Mouse (Mus musculus): ENCODE measurements around the gene 2310033P09Rik. TPM values are rescaled to one million over a fixed set of nuclear protein-coding genes. Genes with fewer than 3 reads are reported as not detected.

Gene 2310033P09Rik
- total and polyA plus RNA-seq, 2 experiments, result 2.6 to 9.2 TPM

DNA sequence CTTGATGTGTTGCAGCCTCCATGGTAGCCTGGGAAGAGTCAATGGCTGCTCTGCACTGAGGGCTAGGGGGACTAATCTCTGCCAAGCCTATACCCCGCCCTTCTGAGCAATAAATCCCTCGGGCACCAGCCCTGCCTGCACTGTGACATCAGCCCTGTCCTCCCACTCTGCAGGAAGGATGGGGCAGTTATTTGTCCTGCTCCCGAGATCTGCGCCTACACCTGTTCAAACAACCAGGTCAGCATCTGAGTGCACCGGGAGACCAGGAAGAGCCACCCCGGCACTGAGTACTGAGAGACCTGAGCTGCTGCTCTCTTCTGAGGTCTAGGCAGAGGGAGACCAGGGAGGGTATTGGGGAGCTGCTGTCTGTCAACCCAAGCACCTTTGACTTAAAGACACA is 20.4 kb upstream of the 2310033P09Rik start:
- H3K27ac ChIP-seq (replicated peaks; ENCODE audit: insufficient read depth, low read depth, low read length), result no peak overlapping the region
- TF ChIP-seq CTCF (IDR thresholded peaks at IDR 0.05; ENCODE audit: low read depth, low read length) (no peak), POLR2A (IDR thresholded peaks at IDR 0.05; ENCODE audit: extremely low read depth, insufficient read depth, low read length) (no peak)
- H3K79me2 ChIP-seq (ENCODE audit: control insufficient read depth, insufficient read depth, low read length), result peaks cover 11% of the 10 kb centered on the region; the same call in 1 of the 2 replicates
- no peak overlapping the region for H3K9ac ChIP-seq (ENCODE audit: low read depth, low read length)
- peaks cover 4% of the 10 kb centered on the region; the same call in 1 of the 2 replicates for H3K4me1 ChIP-seq (ENCODE audit: control insufficient read depth, insufficient read depth, low read length)
- H3K36me3 ChIP-seq (ENCODE audit: control insufficient read depth, insufficient read depth, low read length), result no peaks in the 10 kb centered on the region; the same call in 1 of the 2 replicates
- H3K27me3 ChIP-seq (ENCODE audit: control insufficient read depth, insufficient read depth, low read length), result no peaks in the 10 kb centered on the region
- 56% methylated on average over 6 of the region's 6 CpGs for WGBS
- no peak overlapping the region for H3K4me3 ChIP-seq (ENCODE audit: insufficient read depth, low read depth, low read length)
- no peak for DNase-seq (ENCODE audit: extremely low read depth, low read depth, low spot score)

DNA sequence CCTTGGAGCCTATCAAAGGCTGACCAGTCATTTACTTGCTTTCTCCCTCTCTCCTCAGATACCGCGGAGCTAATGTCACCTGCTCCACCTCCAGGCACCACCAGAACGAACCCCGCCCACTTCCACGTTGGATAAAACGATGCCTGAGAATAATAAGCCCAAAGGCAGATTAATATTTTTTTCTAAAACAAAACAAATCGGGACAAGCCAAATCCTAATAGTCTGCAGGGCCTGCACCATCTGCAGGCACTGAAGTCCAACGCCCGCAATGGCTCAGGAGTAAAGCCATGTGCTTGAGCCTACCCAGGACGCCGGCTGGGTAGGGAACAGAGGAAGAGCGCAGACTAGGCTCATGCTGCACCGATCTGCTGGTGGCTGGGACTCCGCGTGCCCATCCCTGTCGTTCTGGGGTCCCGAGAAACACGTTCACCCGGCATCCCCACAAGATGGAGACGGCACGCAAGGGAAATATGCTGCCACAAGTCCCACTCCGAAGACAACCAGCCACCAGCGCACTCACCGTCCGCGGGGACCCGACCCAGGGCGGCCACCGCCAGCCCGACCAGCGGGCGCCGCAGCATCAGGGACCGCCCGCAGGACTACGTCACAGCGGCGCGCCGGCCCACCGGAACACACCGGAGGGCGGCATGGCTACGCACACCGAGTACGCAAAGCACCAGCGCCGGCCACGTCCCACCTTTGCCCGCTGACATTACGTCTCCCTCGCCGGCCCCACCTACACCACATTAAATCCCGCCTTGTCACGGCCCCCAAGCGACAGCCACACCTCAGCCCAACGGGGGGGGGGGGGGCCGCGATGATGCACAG is 16.7 kb upstream of the 2310033P09Rik start:
- WGBS, result under 1% methylated on average over 58 of the region's 59 CpGs
- peak; percentile 87 for DNase-seq (ENCODE audit: extremely low read depth, low read depth, low spot score)
- Histone ChIP-seq H3K9ac (ENCODE audit: low read depth, low read length) (peak overlapping the region; percentile 76), H3K79me2 (ENCODE audit: control insufficient read depth, insufficient read depth, low read length) (peaks cover 11% of the 10 kb centered on the region; the same call in 1 of the 2 replicates), H3K36me3 (ENCODE audit: control insufficient read depth, insufficient read depth, low read length) (no peaks in the 10 kb centered on the region), H3K4me3 (ENCODE audit: insufficient read depth, low read depth, low read length) (peak overlapping the region; percentile 64), H3K27ac (replicated peaks; ENCODE audit: insufficient read depth, low read depth, low read length) (peak overlapping the region; percentile 61), H3K27me3 (ENCODE audit: control insufficient read depth, insufficient read depth, low read length) (no peaks in the 10 kb centered on the region), H3K4me1 (ENCODE audit: control insufficient read depth, insufficient read depth, low read length) (peaks cover 4% of the 10 kb centered on the region; the same call in 1 of the 2 replicates)
- TF ChIP-seq CTCF (IDR thresholded peaks at IDR 0.05; ENCODE audit: low read depth, low read length) (no peak), POLR2A (IDR thresholded peaks at IDR 0.05; ENCODE audit: extremely low read depth, insufficient read depth, low read length) (peak; percentile 69; the same call in 1 of the 2 replicates)

DNA sequence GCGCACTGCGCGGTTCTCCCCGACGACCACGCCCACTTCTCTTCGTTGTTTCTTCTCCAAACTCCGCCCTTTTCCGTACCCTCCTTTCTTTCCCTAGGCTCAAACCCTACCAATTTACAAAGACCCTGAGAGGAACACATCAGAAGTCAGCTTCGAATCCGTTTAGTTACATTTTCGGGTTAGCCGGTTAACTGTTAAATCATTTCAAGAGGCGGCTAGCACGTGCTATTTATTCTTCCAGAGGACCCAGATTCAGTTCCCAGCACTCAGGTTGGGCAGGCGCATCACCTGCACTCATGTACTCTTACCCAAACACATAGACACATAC is 16.1 kb upstream of the 2310033P09Rik start, which contains the start of gene Guk1:
Guk1 (minus strand) TSS at position 154 of the 328 bp plus-strand sequence.
- Histone ChIP-seq H3K4me1 (ENCODE audit: control insufficient read depth, insufficient read depth, low read length) (peaks cover 4% of the 10 kb centered on the region; the same call in 1 of the 2 replicates), H3K27ac (replicated peaks; ENCODE audit: insufficient read depth, low read depth, low read length) (peak within 1 kb of the TSS; percentile 61), H3K4me3 (ENCODE audit: insufficient read depth, low read depth, low read length) (peak within 1 kb of the TSS; percentile 64), H3K79me2 (ENCODE audit: control insufficient read depth, insufficient read depth, low read length) (peaks cover 11% of the 10 kb centered on the region; the same call in 1 of the 2 replicates), H3K36me3 (ENCODE audit: control insufficient read depth, insufficient read depth, low read length) (no peaks in the 10 kb centered on the region), H3K27me3 (ENCODE audit: control insufficient read depth, insufficient read depth, low read length) (no peaks in the 10 kb centered on the region), H3K9ac (ENCODE audit: low read depth, low read length) (peak within 1 kb of the TSS; percentile 76)
- 7% methylated on average over 16 of the region's 16 CpGs for WGBS
- TF ChIP-seq CTCF (IDR thresholded peaks at IDR 0.05; ENCODE audit: low read depth, low read length) (no peak), POLR2A (IDR thresholded peaks at IDR 0.05; ENCODE audit: extremely low read depth, insufficient read depth, low read length) (no peak)
- DNase-seq (ENCODE audit: extremely low read depth, low read depth, low spot score), result no peak

DNA sequence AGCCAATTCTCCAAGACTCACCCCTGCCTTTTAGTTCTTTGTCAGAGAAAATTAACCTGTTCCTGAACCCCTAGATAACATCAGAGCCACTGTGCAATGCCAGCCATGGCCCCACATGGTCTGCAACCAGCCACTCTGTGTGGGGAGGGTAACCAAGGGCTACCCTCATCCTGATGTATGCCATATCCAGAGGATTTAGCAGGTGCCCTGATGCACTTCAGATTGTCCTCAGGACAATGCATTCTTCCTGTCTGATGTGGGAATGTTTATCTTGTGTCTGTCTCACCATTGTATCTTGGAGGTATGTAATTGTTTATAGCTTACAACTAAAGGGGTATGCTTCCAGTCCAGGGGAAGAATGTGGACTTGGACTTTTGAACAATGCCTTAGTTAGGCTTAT is 11.9 kb upstream of the 2310033P09Rik start:
- TF ChIP-seq POLR2A (IDR thresholded peaks at IDR 0.05; ENCODE audit: extremely low read depth, insufficient read depth, low read length), result no peak
- TF ChIP-seq CTCF (IDR thresholded peaks at IDR 0.05; ENCODE audit: low read depth, low read length), result no peak
- Histone ChIP-seq H3K4me3 (ENCODE audit: insufficient read depth, low read depth, low read length) (no peak overlapping the region), H3K36me3 (ENCODE audit: control insufficient read depth, insufficient read depth, low read length) (peaks cover 2% of the 10 kb centered on the region; the same call in 1 of the 2 replicates), H3K4me1 (ENCODE audit: control insufficient read depth, insufficient read depth, low read length) (peaks cover 3% of the 10 kb centered on the region), H3K9ac (ENCODE audit: low read depth, low read length) (no peak overlapping the region), H3K27ac (replicated peaks; ENCODE audit: insufficient read depth, low read depth, low read length) (no peak overlapping the region), H3K79me2 (ENCODE audit: control insufficient read depth, insufficient read depth, low read length) (peaks cover 2% of the 10 kb centered on the region; the same call in 1 of the 2 replicates), H3K27me3 (ENCODE audit: control insufficient read depth, insufficient read depth, low read length) (no peaks in the 10 kb centered on the region)
- no peak for DNase-seq (ENCODE audit: extremely low read depth, low read depth, low spot score)

DNA sequence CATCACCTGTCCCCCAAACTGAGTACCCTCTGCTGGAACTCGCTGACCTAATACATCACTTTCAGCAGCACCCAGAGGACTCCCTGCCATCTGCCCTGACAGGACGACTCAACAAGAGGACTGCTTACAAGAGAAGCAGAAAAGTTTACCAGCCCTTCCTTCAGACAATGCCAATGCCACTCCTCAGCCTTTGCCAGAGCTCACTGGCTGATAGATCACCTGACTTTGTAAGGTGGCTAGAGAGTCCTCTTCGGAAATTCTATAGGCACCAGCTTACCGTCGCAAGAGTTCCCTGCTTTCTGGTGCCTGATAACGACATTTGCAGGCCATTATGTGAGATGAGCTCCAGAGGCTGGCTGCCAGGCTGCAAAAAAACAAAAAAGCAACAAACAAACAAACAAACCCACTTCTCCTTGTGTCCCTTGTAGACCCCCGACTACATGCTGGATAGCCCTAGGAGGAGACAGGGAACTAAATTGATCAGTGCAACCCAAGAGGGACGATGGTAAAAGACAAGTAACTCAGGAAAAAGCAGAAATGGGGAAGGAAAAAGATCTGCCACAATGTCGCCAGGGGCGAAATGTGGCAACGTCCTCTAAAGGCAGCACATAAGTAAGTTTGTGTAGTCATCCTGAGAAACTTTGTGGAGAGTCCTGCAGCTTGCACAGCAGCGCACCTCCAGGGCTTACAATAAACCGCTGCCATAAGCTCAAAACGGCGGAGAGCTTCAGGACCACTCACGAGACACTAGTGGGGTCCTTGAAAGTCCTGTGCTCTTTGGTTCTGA is 6.7 kb upstream of the 2310033P09Rik start:
- WGBS, result 18% methylated on average over 16 of the region's 16 CpGs
- peak overlapping the region; percentile 61 for H3K9ac ChIP-seq (ENCODE audit: low read depth, low read length)
- H3K4me1 ChIP-seq (ENCODE audit: control insufficient read depth, insufficient read depth, low read length), result peaks cover 6% of the 10 kb centered on the region
- DNase-seq (ENCODE audit: extremely low read depth, low read depth, low spot score), result no peak
- H3K36me3 ChIP-seq (ENCODE audit: control insufficient read depth, insufficient read depth, low read length), result peaks cover 8% of the 10 kb centered on the region; the same call in 1 of the 2 replicates
- H3K27me3 ChIP-seq (ENCODE audit: control insufficient read depth, insufficient read depth, low read length), result no peaks in the 10 kb centered on the region
- H3K4me3 ChIP-seq (ENCODE audit: insufficient read depth, low read depth, low read length), result peak overlapping the region; percentile 94
- H3K27ac ChIP-seq (replicated peaks; ENCODE audit: insufficient read depth, low read depth, low read length), result peak overlapping the region; percentile 61
- TF ChIP-seq POLR2A (IDR thresholded peaks at IDR 0.05; ENCODE audit: extremely low read depth, insufficient read depth, low read length) (no peak), CTCF (IDR thresholded peaks at IDR 0.05; ENCODE audit: low read depth, low read length) (no peak)
- H3K79me2 ChIP-seq (ENCODE audit: control insufficient read depth, insufficient read depth, low read length), result peaks cover 10% of the 10 kb centered on the region; the same call in 1 of the 2 replicates

Measured in liver, adult 2 months (tissue).